ENCODE assay signal across 28 mouse cellular contexts in genomic region chr3:89365153-89365485, GRCm38 (mm10). TPM values are rescaled to one million over a fixed set of nuclear protein-coding genes. Genes with fewer than 3 reads are reported as not detected.
DNase-seq lines count a peak whose midpoint lies in the region; ATAC-seq and TF ChIP-seq lines count a peak whose summit lies in the region.
"Had no signal": no experiment of that assay in that cellular context is flagged by ENCODE, and none has a peak within 500 bp of the region (broad histone marks: within the 10 kb centered on the region; RNA-seq: fewer than 3 reads in every experiment).

Dcst1 (minus strand) TSS chr3:89365253.

- no peaks in the 10 kb centered on the region for H3K27me3 ChIP-seq in kidney, embryonic 15.5 days
- H3K27me3 ChIP-seq in E14TG2a.4 (ENCODE audit: insufficient read depth, low read length), result peaks cover 63% of the 10 kb centered on the region
- no peaks in the 10 kb centered on the region for H3K27me3 ChIP-seq in limb, embryonic 13.5 days
- H3K27me3 ChIP-seq: embryonic facial prominence, embryonic 15.5 days; limb, embryonic 15.5 days; midbrain, embryonic 13.5 days had no signal

- DNase-seq in kidney, postnatal 25 days, result no peak
- no peak for DNase-seq in ES-E14 (ENCODE audit: low read depth, low spot score)
- DNase-seq in c-Kit-positive CD71-positive TER-119-positive erythroid progenitor cells, embryonic 14.5 days (ENCODE audit: low spot score), result no peak
- DNase-seq: adrenal gland, postnatal 14 days; B cell, adult 2 months; cerebellum, adult 9-10 months; gastrocnemius, postnatal 36 days; lung, embryonic 14.5 days; right cerebral cortex, postnatal 14 days; spleen, adult 18-20 months; thymus, adult 2 months had no signal

- peak; percentile 18; the same call in 1 of the 2 replicates for ATAC-seq in kidney, embryonic 15.5 days (replicated peaks; ENCODE audit: low FRiP score)
- no peak for ATAC-seq in limb, embryonic 13.5 days (ENCODE audit: low FRiP score, low read depth)
- no peak for ATAC-seq in erythroblast, adult 5-6 weeks (replicated peaks; ENCODE audit: low FRiP score, poor library complexity, severe bottlenecking)
- ATAC-seq: inflammation-experienced regulatory T-cells, adult 6 months; midbrain, embryonic 13.5 days had no signal

- in situ Hi-C loops in ES-E14 (cut with MboI; ENCODE audit: low sequenced_read_pairs in 2 of 2, unreplicated experiment in 2 of 2), result no loop called here

- H3K4me2 ChIP-seq in kidney, embryonic 15.5 days, result no peak within 1 kb of the TSS
- no peak within 1 kb of the TSS for H3K4me2 ChIP-seq in limb, embryonic 13.5 days (replicated peaks)
- H3K4me2 ChIP-seq: embryonic facial prominence, embryonic 15.5 days; heart, embryonic 15.5 days; hindbrain, embryonic 14.5 days; limb, embryonic 15.5 days; lung, embryonic 14.5 days; midbrain, embryonic 13.5 days had no signal

- no peak within 1 kb of the TSS for H3K4me3 ChIP-seq in kidney, embryonic 15.5 days (replicated peaks)
- H3K4me3 ChIP-seq in E14TG2a.4 (replicated peaks; ENCODE audit: low read length) (peak within 1 kb of the TSS; percentile 60), ES-E14 (ENCODE audit: insufficient read depth in 1 of 2, low read depth in 1 of 2, low read length in 2 of 2, poor library complexity in 1 of 2, severe bottlenecking in 1 of 2) (peak within 1 kb of the TSS; percentile 30 to 37; a peak in 2 of 4 replicates)
- H3K4me3 ChIP-seq in limb, embryonic 13.5 days, result no peak within 1 kb of the TSS
- H3K4me3 ChIP-seq: embryonic facial prominence, embryonic 15.5 days; heart, embryonic 15.5 days; layer of hippocampus, adult 2 months; limb, embryonic 15.5 days; midbrain, embryonic 13.5 days had no signal

- 91% methylated on average over 11 of the region's 11 CpGs for WGBS in kidney, embryonic 15.5 days
- WGBS in limb, embryonic 13.5 days, result 90% methylated on average over 11 of the region's 11 CpGs

- H3K27ac ChIP-seq in kidney, embryonic 15.5 days, result peak within 1 kb of the TSS; percentile 59
- H3K27ac ChIP-seq in ES-E14 (ENCODE audit: insufficient read depth, low read depth, low read length, poor library complexity, severe bottlenecking), result no peak within 1 kb of the TSS
- H3K27ac ChIP-seq in limb, embryonic 13.5 days, result no peak within 1 kb of the TSS
- H3K27ac ChIP-seq: embryonic facial prominence, embryonic 15.5 days; heart, embryonic 15.5 days; hindbrain, embryonic 14.5 days; kidney, postnatal 0 days; layer of hippocampus, adult 2 months; limb, embryonic 15.5 days; liver, embryonic 14.5 days; midbrain, embryonic 13.5 days had no signal

- H3K9me3 ChIP-seq in kidney, embryonic 15.5 days (replicated peaks), result no peaks in the 10 kb centered on the region
- H3K9me3 ChIP-seq in E14TG2a.4 (ENCODE audit: low read length) (no peaks in the 10 kb centered on the region), ES-E14 (ENCODE audit: control insufficient read depth, insufficient read depth, low read depth, low read length) (no peaks in the 10 kb centered on the region)
- H3K9me3 ChIP-seq in limb, embryonic 13.5 days, result no peaks in the 10 kb centered on the region
- H3K9me3 ChIP-seq: embryonic facial prominence, embryonic 15.5 days; heart, embryonic 15.5 days; limb, embryonic 15.5 days; midbrain, embryonic 13.5 days had no signal

- peaks cover 26% of the 10 kb centered on the region for H3K4me1 ChIP-seq in kidney, embryonic 15.5 days
- H3K4me1 ChIP-seq in E14TG2a.4 (replicated peaks; ENCODE audit: low read depth, low read length) (peaks cover 27% of the 10 kb centered on the region), ES-E14 (ENCODE audit: control insufficient read depth in 2 of 2, insufficient read depth in 2 of 2, low read length in 2 of 2, poor library complexity in 1 of 2) (no peaks in the 10 kb centered on the region; a peak in 1 of 4 replicates)
- 0 out of 2 replicates have a peak, but pooled peaks cover 12% of the 10 kb centered on the region for H3K4me1 ChIP-seq in limb, embryonic 13.5 days
- H3K4me1 ChIP-seq: embryonic facial prominence, embryonic 15.5 days; heart, embryonic 15.5 days; limb, embryonic 15.5 days had no signal

- no peaks in the 10 kb centered on the region for H3K36me3 ChIP-seq in kidney, embryonic 15.5 days
- no peaks in the 10 kb centered on the region for H3K36me3 ChIP-seq in E14TG2a.4 (ENCODE audit: insufficient read depth, low read length)
- H3K36me3 ChIP-seq in ES-E14 (ENCODE audit: control insufficient read depth, insufficient read depth, low read length, poor library complexity, severe bottlenecking), result no peaks in the 10 kb centered on the region
- no peaks in the 10 kb centered on the region for H3K36me3 ChIP-seq in limb, embryonic 13.5 days
- H3K36me3 ChIP-seq: embryonic facial prominence, embryonic 15.5 days; heart, embryonic 15.5 days; limb, embryonic 15.5 days; midbrain, embryonic 13.5 days had no signal

- no peak within 1 kb of the TSS for H3K9ac ChIP-seq in kidney, embryonic 15.5 days
- no peak within 1 kb of the TSS for H3K9ac ChIP-seq in ES-E14 (ENCODE audit: insufficient read depth, low read depth, low read length, poor library complexity, severe bottlenecking)
- 0 out of 2 replicates have a peak within 1 kb of the TSS, but pooled peaks have one; percentile 25 for H3K9ac ChIP-seq in limb, embryonic 13.5 days
- H3K9ac ChIP-seq: embryonic facial prominence, embryonic 15.5 days; heart, embryonic 15.5 days; hindbrain, embryonic 14.5 days; limb, embryonic 15.5 days; liver, embryonic 14.5 days; lung, embryonic 14.5 days; midbrain, embryonic 13.5 days had no signal

- TF ChIP-seq CTCF in E14TG2a.4 (conservative IDR thresholded peaks at IDR 0.05; ENCODE audit: low read length), result no peak

TF ChIP-seq in ES-E14, 5 proteins besides CTCF, POLR2A, EP300 and RAD21:
- TF ChIP-seq CHD2 (IDR thresholded peaks at IDR 0.05; ENCODE audit: low read depth, low read length), result no peak
- TF ChIP-seq MAFK (IDR thresholded peaks at IDR 0.05; ENCODE audit: insufficient read depth, low read depth, low read length), result no peak
- TF ChIP-seq HCFC1 (IDR thresholded peaks at IDR 0.05; ENCODE audit: borderline replicate concordance, insufficient read depth, low read length), result no peak
- no peak for TF ChIP-seq ZNF384 (IDR thresholded peaks at IDR 0.05; ENCODE audit: low read depth, low read length)
- no peak for TF ChIP-seq ZC3H11A (IDR thresholded peaks at IDR 0.05; ENCODE audit: borderline replicate concordance, low read depth, low read length)

RNA-seq across cellular contexts. Expression of gene Dcst1, which starts in this region (rescaled TPM):
- 1.9 and 2.5 TPM in 2 replicates for polyA plus RNA-seq in kidney, embryonic 15.5 days (2015; fragmentation: Nextera tagmentation; extraction: Ambion mirVana)
- total RNA-seq in ES-E14 (2012; rRNA removed), result 0.09 and 0.16 TPM in 2 replicates
- 0.38 and 0.51 TPM in 2 replicates for polyA plus RNA-seq in limb, embryonic 13.5 days (2015; fragmentation: Nextera tagmentation; extraction: Ambion mirVana)
- total RNA-seq in erythroblast, adult 5-6 weeks (2015; ENCODE audit: low replicate concordance), result not detected in 2 replicates
- total RNA-seq in erythroblast, adult 5-6 weeks (2017; ENCODE audit: low replicate concordance), result not detected in 2 replicates
- total RNA-seq: gastrocnemius, adult 18-20 months; gastrocnemius, postnatal 36 days; layer of hippocampus, adult 2 months; layer of hippocampus, postnatal 25 days; left cerebral cortex, postnatal 10 days; megakaryocyte, adult 5-6 weeks had no signal

Comparison
In these comparisons a context has a peak if more than half of its experiments do, and no peak if none do; other contexts are left out.
1. H3K4me3 ChIP-seq: peak in E14TG2a.4 (single experiment) and ES-E14 (2 of 2); none in kidney, embryonic 15.5 days (single experiment) and limb, embryonic 13.5 days (single experiment).